Mouse (Mus musculus) left cerebral cortex, postnatal 25 days (tissue): ENCODE measurements around the gene Upp2. TPM values are rescaled to one million over a fixed set of nuclear protein-coding genes. Genes with fewer than 3 reads are reported as not detected.

Experiments used
- DNase-seq, 2 experiments: peaks; one replicate each; pipeline ENCODE4 v3.0.0; 2022; ENCODE audit warnings: low spot score in 2 of 2, mixed read lengths in 1 of 2
- intact Hi-C: fragments of 180-260 bp; cut with DNase I; formaldehyde crosslinking; loops from one replicate; pipeline ENCODE4 v1.15.1; 2025
- total RNA-seq, 2 experiments: library from RNA; stranded (reverse); gene quantifications; 2 replicates each; pipeline ENCODE4 v1.2.3; 2021

Upp2 gene
- total RNA-seq, 2 experiments from 2014 or later, result 26.1 to 27.3 TPM

- no peak for DNase-seq
- intact Hi-C loops, result no loop called here
Observed at GRCm38 (mm10) chr2:58549960-58550359, 17.1 kb upstream of the Upp2 start.

GRCm38 (mm10) chr2:58550488-58550887 lies 16.6 kb upstream of the Upp2 start:
- no peak for DNase-seq
- intact Hi-C loops, result no loop called here

- DNase-seq, result no peak
- intact Hi-C loops, result no loop called here
Observed at GRCm38 (mm10) chr2:58551866-58552265, 15.2 kb upstream of the Upp2 start.

- intact Hi-C loops, result no loop called here
- DNase-seq, result no peak
Observed at GRCm38 (mm10) chr2:58552296-58552695, 14.8 kb upstream of the Upp2 start.

- no peak for DNase-seq
- intact Hi-C loops, result no loop called here
Observed at GRCm38 (mm10) chr2:58557045-58557845, 9.9 kb upstream of the Upp2 start.

- intact Hi-C loops, result loop anchor here (10.0 kb wide), 1 partner anchor 367 kb away; the partner anchor contains the start of gene Cytip
- DNase-seq, result no peak
Observed at GRCm38 (mm10) chr2:58562137-58562536, 5.0 kb upstream of the Upp2 start.

- intact Hi-C loops, result loop anchor here (5.0 to 10.0 kb wide), 3 partner anchors 102 to 370 kb away; partner anchors contain the start of genes Acvr1c and Cytip
- peak; percentile 52 to 93 for DNase-seq
Observed at GRCm38 (mm10) chr2:58565267-58565666, 1.8 kb upstream of the Upp2 start.

- intact Hi-C loops, result loop anchor here (2.0 to 10.0 kb wide), 4 partner anchors 85 to 371 kb away; partner anchors contain the start of genes Acvr1c and Cytip
- DNase-seq, result no peak
Observed at GRCm38 (mm10) chr2:58566049-58566409, 1.1 kb upstream of the Upp2 start.

- intact Hi-C loops, result loop anchor here (1.0 to 10.0 kb wide), 5 partner anchors 76 to 372 kb away; partner anchors contain the start of genes Acvr1c and Cytip
- DNase-seq, result peak; percentile 44 to 58
Observed at GRCm38 (mm10) chr2:58566410-58567065, 560 bp upstream of the Upp2 start.

- intact Hi-C loops, result loop anchor here (1.0 to 10.0 kb wide), 5 partner anchors 74 to 373 kb away; partner anchors contain the start of genes Acvr1c and Cytip
- peak in 1 of 2 experiments; percentile 38 for DNase-seq
Observed at GRCm38 (mm10) chr2:58567866-58568719, 995 bp downstream of the Upp2 start.

- intact Hi-C loops, result loop anchor here (5.0 to 10.0 kb wide), 3 partner anchors 98 to 374 kb away; partner anchors contain the start of genes Acvr1c and Cytip
- DNase-seq, result no peak
Observed at GRCm38 (mm10) chr2:58568841-58569645, 1.9 kb downstream of the Upp2 start.

- no peak for DNase-seq
- intact Hi-C loops, result no loop called here
Observed at GRCm38 (mm10) chr2:58574167-58574566, 7.1 kb downstream of the Upp2 start.

GRCm38 (mm10) chr2:58586311-58586710 lies 19.2 kb downstream of the Upp2 start:
- peak; percentile 64 to 91 for DNase-seq
- intact Hi-C loops, result loop anchor here (1.0 to 5.0 kb wide), 2 partner anchors 55 to 104 kb away; no protein-coding TSS in a partner anchor

- intact Hi-C loops, result loop anchor here (5.0 kb wide), 1 partner anchor 107 kb away; no protein-coding TSS in a partner anchor
- DNase-seq, result peak; percentile 40 to 84
Observed at GRCm38 (mm10) chr2:58589637-58590036, 22.5 kb downstream of the Upp2 start.

GRCm38 (mm10) chr2:58590055-58590454 lies 23.0 kb downstream of the Upp2 start:
- DNase-seq, result no peak
- intact Hi-C loops, result no loop called here

- DNase-seq, result no peak
- intact Hi-C loops, result no loop called here
Observed at GRCm38 (mm10) chr2:58595350-58595749, 28.3 kb downstream of the Upp2 start.

- peak in 1 of 2 experiments; percentile 62 for DNase-seq
- intact Hi-C loops, result no loop called here
Observed at GRCm38 (mm10) chr2:58596774-58597342, 29.8 kb downstream of the Upp2 start.

- DNase-seq, result no peak
- intact Hi-C loops, result no loop called here
Observed at GRCm38 (mm10) chr2:58597556-58597955, 30.5 kb downstream of the Upp2 start.
